In genomic region chr14:29305623-29306022, GRCm38 (mm10) we compare ENCODE assay signal across 20 mouse cellular contexts.
DNase-seq lines count a peak whose midpoint lies in the region; ATAC-seq lines count a peak whose summit lies in the region.
"Had no signal": no experiment of that assay in that cellular context is flagged by ENCODE, and none has a peak within 500 bp of the region (broad histone marks: within the 10 kb centered on the region; RNA-seq: fewer than 3 reads in every experiment).

No protein-coding gene starts in this region.

- no peaks in the 10 kb centered on the region for H3K27me3 ChIP-seq in forebrain, embryonic 15.5 days
- H3K27me3 ChIP-seq in forebrain, embryonic 12.5 days = no peaks in the 10 kb centered on the region
- H3K27me3 ChIP-seq: limb, embryonic 15.5 days; midbrain, embryonic 12.5 days; neural tube, embryonic 12.5 days had no signal

- peak; percentile 6 to 20 for DNase-seq in layer of hippocampus, postnatal 14 days (ENCODE audit: low spot score in 2 of 2)
- no peak for DNase-seq in layer of hippocampus, adult 9-11 months
- DNase-seq in cerebellum, adult 11-12 months = peak; percentile 27
- DNase-seq in cerebellum, postnatal 25 days = peak; percentile 66 to 74
- DNase-seq in gastrocnemius, adult 8-10 months (ENCODE audit: low spot score in 2 of 2) = no peak
- no peak for DNase-seq in thymus, postnatal 10 days (ENCODE audit: low spot score in 2 of 2)
- DNase-seq: liver, postnatal 0 days; lung, postnatal 36 days; right cerebral cortex, adult 18-20 months; spleen, adult 18-20 months; thymus, postnatal 4 days had no signal

- no peak overlapping the region for H3K4me2 ChIP-seq in forebrain, embryonic 15.5 days (replicated peaks)
- H3K4me2 ChIP-seq in forebrain, embryonic 12.5 days = no peak overlapping the region
- H3K4me2 ChIP-seq: limb, embryonic 15.5 days; midbrain, embryonic 12.5 days; neural tube, embryonic 12.5 days had no signal

- no peak overlapping the region for H3K9ac ChIP-seq in forebrain, embryonic 15.5 days (replicated peaks)
- no peak overlapping the region for H3K9ac ChIP-seq in forebrain, embryonic 12.5 days
- H3K9ac ChIP-seq: limb, embryonic 15.5 days; liver, postnatal 0 days; midbrain, embryonic 12.5 days; neural tube, embryonic 12.5 days had no signal

- 0 out of 2 replicates have a peak, but pooled peaks have one; percentile 26 for ATAC-seq in forebrain, embryonic 15.5 days (replicated peaks)
- ATAC-seq in forebrain, embryonic 12.5 days (ENCODE audit: low FRiP score) = no peak
- ATAC-seq: activated CD4-positive, CD25-positive, alpha-beta regulatory T cell, adult 4 months; intestine, embryonic 16.5 days; liver, postnatal 0 days had no signal

- no peak overlapping the region for H3K27ac ChIP-seq in forebrain, embryonic 15.5 days (replicated peaks)
- H3K27ac ChIP-seq in forebrain, embryonic 12.5 days = no peak overlapping the region
- H3K27ac ChIP-seq: heart, adult 2 months; layer of hippocampus, adult 2 months; limb, embryonic 15.5 days; midbrain, embryonic 12.5 days; neural tube, embryonic 12.5 days had no signal

- H3K9me3 ChIP-seq in forebrain, embryonic 15.5 days = no peaks in the 10 kb centered on the region
- no peaks in the 10 kb centered on the region for H3K9me3 ChIP-seq in forebrain, embryonic 12.5 days
- H3K9me3 ChIP-seq: limb, embryonic 15.5 days; midbrain, embryonic 12.5 days; neural tube, embryonic 12.5 days had no signal

- no peak overlapping the region for H3K4me3 ChIP-seq in forebrain, embryonic 15.5 days
- no peak overlapping the region for H3K4me3 ChIP-seq in forebrain, embryonic 12.5 days (replicated peaks)
- H3K4me3 ChIP-seq: heart, adult 2 months; layer of hippocampus, adult 2 months; limb, embryonic 15.5 days; midbrain, embryonic 12.5 days; neural tube, embryonic 12.5 days had no signal

- H3K4me1 ChIP-seq in forebrain, embryonic 15.5 days = no peaks in the 10 kb centered on the region
- no peaks in the 10 kb centered on the region for H3K4me1 ChIP-seq in forebrain, embryonic 12.5 days
- H3K4me1 ChIP-seq: limb, embryonic 15.5 days; midbrain, embryonic 12.5 days; neural tube, embryonic 12.5 days had no signal

- no peaks in the 10 kb centered on the region for H3K36me3 ChIP-seq in forebrain, embryonic 15.5 days
- H3K36me3 ChIP-seq in forebrain, embryonic 12.5 days (replicated peaks) = no peaks in the 10 kb centered on the region
- H3K36me3 ChIP-seq: limb, embryonic 15.5 days; midbrain, embryonic 12.5 days; neural tube, embryonic 12.5 days had no signal

- 66% methylated on average over 9 of the region's 9 CpGs for WGBS in forebrain, embryonic 15.5 days
- WGBS in forebrain, embryonic 12.5 days = 84% methylated on average over 9 of the region's 9 CpGs

Comparison
In these comparisons a context has a peak if more than half of its experiments do, and no peak if none do; other contexts are left out.
1. DNase-seq: peak in layer of hippocampus, postnatal 14 days (2 of 2), cerebellum, adult 11-12 months (single experiment) and cerebellum, postnatal 25 days (2 of 2); none in layer of hippocampus, adult 9-11 months (single experiment), gastrocnemius, adult 8-10 months (0 of 2) and thymus, postnatal 10 days (0 of 2).